Mouse (Mus musculus): ENCODE measurements around the gene Shf. TPM values are rescaled to one million over a fixed set of nuclear protein-coding genes. Genes with fewer than 3 reads are reported as not detected.

The Shf gene
- total RNA-seq, 2 experiments from 2014 or later, result 70.3 to 78.4 TPM

- intact Hi-C loops (cut with DNase I), result no loop called here
- H3K27ac ChIP-seq, result no peak overlapping the region
- peak; percentile 27 for TF ChIP-seq CTCF (IDR thresholded peaks at IDR 0.05)
Measured at GRCm38 (mm10) chr2:122309647-122310046, 59.3 kb downstream of the Shf start.

GRCm38 (mm10) chr2:122306184-122306583 lies 62.8 kb downstream of the Shf start:
- H3K27ac ChIP-seq, result no peak overlapping the region
- H3K4me3 ChIP-seq, result no peak overlapping the region
- no peak for TF ChIP-seq CTCF (IDR thresholded peaks at IDR 0.05)
- no peak for DNase-seq (ENCODE audit: extremely low spot score in 1 of 2, low spot score in 2 of 2)
- intact Hi-C loops (cut with DNase I), result no loop called here

More at GRCm38 (mm10) chr2:122309647-122310046, 59.3 kb downstream of the Shf start:
- no peak overlapping the region for H3K4me3 ChIP-seq
- DNase-seq (ENCODE audit: extremely low spot score in 1 of 2, low spot score in 2 of 2), result no peak

DNA sequence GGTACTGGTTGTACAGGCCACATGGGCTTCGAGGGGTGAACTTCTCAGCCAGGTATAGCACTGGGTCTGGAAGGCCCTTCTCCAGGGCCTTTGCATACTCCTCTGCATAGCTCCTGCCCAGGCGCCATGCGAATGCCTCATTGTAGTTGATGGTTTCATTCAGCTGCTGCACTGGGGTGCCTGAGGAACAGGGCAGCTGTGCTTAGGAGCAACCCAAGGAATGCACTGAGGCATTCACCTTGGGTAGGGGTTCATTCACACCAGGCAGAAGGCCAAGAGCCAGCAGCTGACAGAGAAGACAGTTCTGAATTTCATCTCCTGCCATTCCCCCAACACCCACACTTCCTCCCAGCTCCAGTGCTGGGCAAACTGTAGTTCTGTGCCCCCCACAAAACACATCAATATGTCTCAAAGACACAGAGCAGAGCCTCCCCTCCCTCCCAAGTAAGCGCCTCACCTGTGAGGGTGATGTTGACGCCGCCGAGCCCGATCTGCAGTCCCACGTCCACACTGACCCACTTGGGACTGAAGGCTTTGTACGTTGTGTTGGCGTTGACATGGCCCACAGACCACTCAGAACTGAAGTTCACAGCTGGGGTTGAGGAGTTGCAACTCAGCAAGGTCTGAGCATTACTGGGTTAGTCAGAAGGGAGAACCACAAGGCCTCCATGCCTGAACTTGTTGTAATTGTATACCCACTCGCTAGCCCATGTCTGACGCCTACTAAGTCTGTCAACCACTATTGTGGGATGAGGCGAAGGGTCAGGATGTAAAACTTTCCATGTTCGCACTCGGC lies 63.7 kb downstream of the Shf start:
- Histone ChIP-seq H3K27ac (no peak overlapping the region), H3K4me3 (no peak overlapping the region)
- TF ChIP-seq CTCF (IDR thresholded peaks at IDR 0.05), result no peak
- intact Hi-C loops (cut with DNase I), result no loop called here
- DNase-seq (ENCODE audit: extremely low spot score in 1 of 2, low spot score in 2 of 2), result no peak

DNA sequence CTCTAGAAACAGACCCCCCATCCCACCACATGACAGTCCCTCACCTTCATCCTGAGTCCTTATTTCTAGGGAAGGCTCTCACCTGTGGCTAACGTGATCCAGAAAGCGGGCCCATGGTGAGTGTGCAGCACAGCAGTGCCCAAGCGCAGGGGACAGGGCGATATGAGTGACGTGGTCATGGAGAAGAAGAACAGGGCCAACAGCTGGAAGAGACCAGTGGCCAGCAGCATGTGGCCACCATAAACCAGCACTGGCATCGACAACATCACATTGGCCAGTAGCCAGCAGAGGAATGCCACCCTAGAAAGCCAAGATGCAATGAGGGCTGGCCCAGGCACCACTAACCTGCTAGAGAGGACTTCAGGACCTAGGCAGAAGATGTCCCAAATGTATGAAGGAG lies 64.4 kb downstream of the Shf start:
- Histone ChIP-seq H3K4me3 (no peak overlapping the region), H3K27ac (no peak overlapping the region)
- intact Hi-C loops (cut with DNase I), result loop anchor here (5.0 kb wide), 3 partner anchors 57 to 232 kb away; no protein-coding TSS in a partner anchor
- TF ChIP-seq CTCF (IDR thresholded peaks at IDR 0.05), result no peak
- DNase-seq (ENCODE audit: extremely low spot score in 1 of 2, low spot score in 2 of 2), result no peak

GRCm38 (mm10) chr2:122302574-122303241 lies 66.3 kb downstream of the Shf start:
- intact Hi-C loops (cut with DNase I), result loop anchor here (5.0 kb wide), 3 partner anchors 55 to 230 kb away; no protein-coding TSS in a partner anchor
- DNase-seq (ENCODE audit: extremely low spot score in 1 of 2, low spot score in 2 of 2), result peak; percentile 45 to 54
- peak; percentile 75 for TF ChIP-seq CTCF (IDR thresholded peaks at IDR 0.05)
- Histone ChIP-seq H3K27ac (no peak overlapping the region), H3K4me3 (no peak overlapping the region)

DNA sequence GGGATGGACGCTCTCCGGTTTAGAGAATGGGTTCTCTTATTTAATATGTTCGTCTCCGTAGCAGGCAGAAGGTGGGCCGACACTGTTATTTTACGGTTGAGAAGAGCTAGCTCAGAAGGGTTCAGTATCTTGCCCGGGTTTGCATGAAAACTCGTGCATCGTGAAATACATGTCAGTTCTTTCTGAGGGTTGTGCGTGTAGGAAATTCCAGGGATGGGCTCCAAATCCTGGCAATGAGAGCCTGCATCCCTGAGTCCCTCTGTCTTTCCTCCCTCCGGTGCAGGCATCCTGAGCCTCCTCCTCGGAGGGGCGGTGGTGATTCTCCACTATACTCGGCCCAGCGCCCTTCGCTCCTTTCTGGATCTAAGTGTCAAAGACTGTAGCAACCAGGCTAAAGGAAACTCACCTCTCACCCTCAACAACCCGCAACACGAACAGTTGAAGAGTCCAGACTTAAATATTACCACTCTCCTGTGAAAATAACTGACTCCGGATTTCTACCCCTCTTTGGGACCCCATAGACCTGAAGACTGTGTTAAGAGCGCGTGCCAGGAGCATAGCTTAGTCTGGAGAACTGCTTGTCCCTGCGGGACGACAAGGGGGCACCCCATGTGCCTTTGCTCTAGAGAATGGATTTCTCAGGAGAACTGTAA lies 66.9 kb downstream of the Shf start:
- no peak for TF ChIP-seq CTCF (IDR thresholded peaks at IDR 0.05)
- intact Hi-C loops (cut with DNase I), result loop anchor here (5.0 kb wide), 3 partner anchors 55 to 230 kb away; no protein-coding TSS in a partner anchor
- Histone ChIP-seq H3K27ac (no peak overlapping the region), H3K4me3 (peak overlapping the region; percentile 25)
- DNase-seq (ENCODE audit: extremely low spot score in 1 of 2, low spot score in 2 of 2), result no peak

DNA sequence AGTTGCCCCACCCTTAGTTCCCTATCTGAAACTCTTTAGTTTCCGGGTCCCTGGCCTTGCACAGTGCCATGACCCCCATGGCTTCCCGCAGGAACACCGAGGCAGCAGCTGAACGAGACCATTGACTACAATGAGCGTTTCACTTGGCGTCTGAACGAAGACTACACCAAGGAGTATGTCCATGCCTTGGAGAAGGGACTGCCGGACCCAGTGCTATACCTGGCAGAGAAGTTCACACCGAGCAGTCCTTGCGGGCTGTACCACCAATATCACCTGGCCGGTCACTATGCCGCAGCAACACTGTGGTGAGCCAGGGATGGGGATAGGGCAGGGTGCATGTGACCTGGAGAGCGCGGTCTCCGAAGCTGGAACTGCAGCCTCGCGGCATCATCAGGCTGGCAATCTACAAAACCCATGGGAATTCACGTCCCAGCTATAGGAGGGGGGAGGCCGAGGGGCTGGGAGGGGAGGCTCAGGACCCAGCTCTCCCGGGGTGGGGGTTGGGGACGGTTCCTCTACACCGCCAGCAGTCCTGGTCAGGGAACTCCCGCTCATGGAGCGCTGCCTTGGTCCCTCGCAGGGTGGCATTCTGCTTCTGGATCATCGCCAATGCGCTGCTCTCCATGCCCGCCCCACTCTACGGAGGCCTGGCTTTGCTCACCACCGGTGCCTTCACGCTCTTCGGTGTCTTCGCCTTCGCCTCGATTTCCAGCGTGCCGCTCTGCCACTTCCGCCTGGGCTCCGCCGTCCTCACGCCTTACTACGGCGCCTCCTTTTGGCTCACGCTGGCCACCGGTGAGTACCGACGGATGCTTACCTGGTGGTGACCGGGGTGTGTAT lies 67.7 kb downstream of the Shf start:
- no peak for TF ChIP-seq CTCF (IDR thresholded peaks at IDR 0.05)
- Histone ChIP-seq H3K4me3 (peak overlapping the region; percentile 25), H3K27ac (no peak overlapping the region)
- peak; percentile 17 to 28 for DNase-seq (ENCODE audit: extremely low spot score in 1 of 2, low spot score in 2 of 2)
- intact Hi-C loops (cut with DNase I), result loop anchor here (5.0 kb wide), 3 partner anchors 54 to 229 kb away; no protein-coding TSS in a partner anchor

DNA sequence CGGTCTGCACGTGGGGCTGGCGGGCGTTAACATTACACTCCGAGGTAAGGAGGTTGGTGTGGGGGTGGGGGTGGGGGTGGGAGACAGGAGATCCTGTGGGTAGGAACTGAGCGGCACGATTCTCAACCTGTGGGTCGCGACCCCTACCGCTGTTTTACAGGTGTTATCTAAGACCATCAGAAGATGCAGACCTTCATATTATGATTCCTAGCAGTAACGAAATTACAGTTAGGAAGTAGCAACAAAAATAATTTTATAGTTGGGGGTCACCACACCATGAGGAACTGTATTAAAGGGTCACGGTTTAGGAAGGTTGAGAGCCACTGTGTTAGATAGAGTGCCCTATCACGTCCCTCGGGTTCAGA lies 68.3 kb downstream of the Shf start:
- no peak for TF ChIP-seq CTCF (IDR thresholded peaks at IDR 0.05)
- no peak for DNase-seq (ENCODE audit: extremely low spot score in 1 of 2, low spot score in 2 of 2)
- H3K27ac ChIP-seq, result no peak overlapping the region
- H3K4me3 ChIP-seq, result no peak overlapping the region
- intact Hi-C loops (cut with DNase I), result loop anchor here (5.0 kb wide), 3 partner anchors 53 to 228 kb away; no protein-coding TSS in a partner anchor

- DNase-seq (ENCODE audit: extremely low spot score in 1 of 2, low spot score in 2 of 2), result no peak
- Histone ChIP-seq H3K27ac (no peak overlapping the region), H3K4me3 (no peak overlapping the region)
- intact Hi-C loops (cut with DNase I), result loop anchor here (5.0 kb wide), 3 partner anchors 53 to 228 kb away; no protein-coding TSS in a partner anchor
- TF ChIP-seq CTCF (IDR thresholded peaks at IDR 0.05), result no peak
Measured at GRCm38 (mm10) chr2:122299911-122300655, 68.9 kb downstream of the Shf start.

Other genes starting within 250 kb of the Shf start
- gene B2m, start 221.5 kb downstream of the Shf start, total RNA-seq (2021), result 100 to 1,000 TPM; 108 to 118 TPM
- gene Trim69, start 208.5 kb downstream of the Shf start, total RNA-seq (2021), result not detected
- gene Patl2, start 183.0 kb downstream of the Shf start, total RNA-seq (2021), result not detected
- gene Terb2, start 182.9 kb downstream of the Shf start, total RNA-seq (2021), result not detected
- 10 to 100 TPM; 15.2 to 18.5 TPM for gene Sord, start 134.4 kb downstream of the Shf start, total RNA-seq (2021)
- not detected for gene Duox2, start 70.7 kb downstream of the Shf start, total RNA-seq (2021)
- not detected for gene Duoxa2, start 70.3 kb downstream of the Shf start, total RNA-seq (2021)
- not detected for gene Duoxa1, start 55.4 kb downstream of the Shf start, total RNA-seq (2021)
- gene Duox1, start 53.5 kb downstream of the Shf start, total RNA-seq (2021), result not detected
- under 1 TPM in 1 of 2 experiments, not detected in 1; 0.12 TPM for gene Slc28a2, start 57.3 kb upstream of the Shf start, total RNA-seq (2021)
- not detected for gene Gm14085, start 115.8 kb upstream of the Shf start, total RNA-seq (2021)
- 10 to 100 TPM; 51.8 to 52.0 TPM for gene Gatm, start 242.1 kb upstream of the Shf start, total RNA-seq (2021)

All from left cerebral cortex, adult 2 months (tissue).